Mouse (Mus musculus) heart, embryonic 13.5 days (tissue): Measurements from ENCODE around the gene Zbtb9. TPM values are rescaled to one million over a fixed set of nuclear protein-coding genes. Genes with fewer than 3 reads are reported as not detected.
"Not testable (repeated sequence)": the region's sequence is repeated elsewhere in the genome, so short reads cannot be mapped to it uniquely, and the experiment has no call there.

Source experiments
- ATAC-seq: fragments of 200-750 bp; cut with Nextera tagmentation; 2 replicates; pipeline ENCODE4 v1.8.0; 2017; ENCODE audit warnings: moderate TSS enrichment; ENCODE audit not compliant: insufficient number of reproducible peaks, low FRiP score, low TSS enrichment; ENCODE audit errors: extremely low read depth
- H3K27ac ChIP-seq: fragments of 300-500 bp; sonication (generic); replicated peaks from 2 replicates; pipeline ENCODE4 v1.5.1; 2015; ENCODE audit warnings: moderate library complexity, mild to moderate bottlenecking, inconsistent platforms
- H3K27me3 ChIP-seq: fragments of 300-500 bp; sonication (generic); replicated peaks from 2 replicates; pipeline ENCODE4 v1.6.1; 2015; ENCODE audit warnings: mild to moderate bottlenecking, inconsistent platforms
- H3K36me3 ChIP-seq: fragments of 300-500 bp; sonication (generic); 2 replicates; pipeline ENCODE4 v1.6.1; 2015; ENCODE audit warnings: mild to moderate bottlenecking, inconsistent platforms
- H3K4me1 ChIP-seq: fragments of 300-500 bp; sonication (generic); 2 replicates; pipeline ENCODE4 v1.6.1; 2015; ENCODE audit warnings: inconsistent platforms
- H3K4me2 ChIP-seq: fragments of 300-500 bp; sonication (generic); 2 replicates; pipeline ENCODE4 v1.6.1; 2015; ENCODE audit warnings: inconsistent platforms, mild to moderate bottlenecking, moderate library complexity
- H3K4me3 ChIP-seq: fragments of 300-500 bp; sonication (generic); 2 replicates; pipeline ENCODE4 v1.5.1; 2015; ENCODE audit warnings: moderate library complexity, mild to moderate bottlenecking, inconsistent platforms
- H3K9ac ChIP-seq: fragments of 300-500 bp; sonication (generic); 2 replicates; pipeline ENCODE4 v1.6.1; 2015; ENCODE audit warnings: inconsistent platforms, mild to moderate bottlenecking, moderate library complexity
- H3K9me3 ChIP-seq: fragments of 300-500 bp; sonication (generic); 2 replicates; pipeline ENCODE4 v1.6.1; 2016; ENCODE audit warnings: inconsistent platforms
- WGBS: fragments of 180-500 bp; shearing (Covaris S2); methylation state at CpG from one replicate; pipeline ENCODE4 v1.1.7; 2015; ENCODE audit warnings: mixed read lengths; 5-methylcytosine and 5-hydroxymethylcytosine counted together
- polyA plus RNA-seq: library from polyadenylated mRNA; unstranded; fragments of >200 nt; fragmentation: Nextera tagmentation; extraction: Ambion mirVana; gene quantifications from 2 replicates; pipeline ENCODE4 v1.2.1, GENCODE M21; 2015

Zbtb9 gene
- 9.1 and 9.8 TPM in 2 replicates for polyA plus RNA-seq

DNA sequence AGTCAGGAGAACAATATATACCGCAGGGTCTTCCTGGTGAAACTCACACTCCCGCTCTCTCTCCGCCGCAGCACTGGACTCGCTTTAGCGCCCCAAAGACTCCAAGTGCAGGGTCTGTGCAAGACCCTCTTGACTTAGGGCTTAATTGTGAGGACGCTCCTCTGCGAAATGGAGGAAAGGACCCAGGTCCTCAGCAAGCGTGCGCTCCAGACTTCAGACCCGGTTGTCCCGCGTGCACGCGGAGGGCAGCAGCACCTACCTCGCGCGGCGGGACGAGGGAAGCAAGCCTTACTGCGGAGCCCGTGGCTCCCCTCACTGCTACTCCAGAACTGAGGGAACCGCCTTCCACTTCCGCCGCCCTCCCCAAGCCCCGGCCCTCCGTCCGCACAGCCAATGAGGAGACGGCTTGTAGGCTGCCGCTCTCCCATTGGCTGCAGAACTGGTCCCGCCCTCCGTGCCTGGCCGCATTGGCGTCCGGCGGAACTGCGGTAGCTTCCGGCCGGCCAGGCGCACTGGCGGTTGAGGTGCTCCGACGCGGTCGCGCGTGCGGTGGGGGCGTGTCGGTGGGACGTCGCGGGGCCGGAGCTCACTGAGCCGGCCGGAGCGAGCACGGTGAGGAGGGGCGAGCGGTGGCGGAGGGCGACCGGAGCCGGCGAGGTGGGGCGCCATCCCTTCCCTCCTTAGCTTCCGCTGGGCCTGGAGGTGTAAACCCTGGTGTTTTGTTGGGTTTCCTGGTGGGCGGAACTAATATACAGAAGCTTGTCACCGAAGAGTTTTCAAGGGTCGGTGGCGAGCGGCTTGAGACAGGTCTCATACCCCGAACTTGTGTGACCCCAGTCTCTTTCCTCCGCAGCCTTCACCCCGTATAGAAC, at the start of gene Zbtb9:
Gene Zbtb9, plus strand, starts transcription at position 465 of the 872 bp plus-strand sequence.
- Histone ChIP-seq H3K4me2 (peak within 1 kb of the TSS; percentile 98), H3K4me1 (peaks cover 44% of the 10 kb centered on the region), H3K36me3 (peaks cover 51% of the 10 kb centered on the region), H3K27me3 (no peaks in the 10 kb centered on the region), H3K4me3 (peak within 1 kb of the TSS; percentile 87), H3K27ac (peak within 1 kb of the TSS; percentile 83), H3K9ac (peak within 1 kb of the TSS; percentile 90), H3K9me3 (no peaks in the 10 kb centered on the region)
- peak; percentile 95 for ATAC-seq
- under 1% methylated on average over 75 of the region's 75 CpGs for WGBS

DNA sequence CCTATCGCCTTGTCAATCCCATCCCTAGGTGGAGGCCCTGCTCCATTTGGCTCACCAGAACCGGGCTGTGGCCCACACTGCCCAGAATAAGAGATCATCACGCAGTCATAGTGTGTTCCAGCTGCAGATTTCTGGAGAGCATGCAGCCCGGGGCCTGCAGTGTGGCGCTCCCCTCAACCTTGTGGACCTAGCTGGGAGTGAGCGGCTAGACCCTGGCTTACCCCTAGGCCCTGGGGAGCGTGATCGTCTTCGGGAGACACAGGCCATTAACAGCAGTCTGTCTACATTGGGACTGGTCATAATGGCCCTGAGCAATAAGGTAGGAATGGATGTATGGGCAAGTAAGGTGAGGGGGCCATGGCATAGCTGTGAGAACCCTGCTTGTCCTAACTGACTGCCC, 47.6 kb upstream of the Zbtb9 start:
- not testable (repeated sequence) for H3K9me3 ChIP-seq, H3K9ac ChIP-seq, H3K4me2 ChIP-seq, H3K27me3 ChIP-seq, ATAC-seq, H3K4me3 ChIP-seq, H3K4me1 ChIP-seq, H3K27ac ChIP-seq
- 94% methylated on average over 9 of the region's 9 CpGs for WGBS
- H3K36me3 ChIP-seq = peaks cover 81% of the 10 kb centered on the region

DNA sequence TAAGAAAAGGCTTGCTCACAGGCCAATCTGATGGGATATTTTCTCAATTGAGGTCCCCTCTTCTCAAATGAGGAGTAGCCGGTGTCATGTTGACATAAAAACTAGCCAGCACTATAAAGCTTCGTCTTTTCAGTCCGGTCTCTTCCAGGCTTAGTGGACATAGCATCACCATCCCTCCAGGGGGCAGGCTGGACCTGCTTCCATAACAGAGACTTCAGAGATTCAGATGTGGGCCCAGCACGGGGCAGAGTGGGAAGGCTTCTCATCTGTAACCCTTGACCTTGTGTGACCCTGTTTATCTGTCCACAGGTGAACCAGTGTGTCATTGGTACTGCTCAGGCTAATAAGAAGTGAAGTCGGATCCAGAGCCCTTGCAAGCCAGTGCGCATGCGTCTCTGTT, 41.2 kb upstream of the Zbtb9 start:
- H3K27ac ChIP-seq, ATAC-seq, H3K27me3 ChIP-seq, H3K9ac ChIP-seq, H3K9me3 ChIP-seq, H3K4me3 ChIP-seq, H3K4me2 ChIP-seq: not testable (repeated sequence)
- H3K36me3 ChIP-seq = peaks cover 75% of the 10 kb centered on the region
- H3K4me1 ChIP-seq = peaks cover 19% of the 10 kb centered on the region
- 67% methylated on average over 7 of the region's 7 CpGs for WGBS

DNA sequence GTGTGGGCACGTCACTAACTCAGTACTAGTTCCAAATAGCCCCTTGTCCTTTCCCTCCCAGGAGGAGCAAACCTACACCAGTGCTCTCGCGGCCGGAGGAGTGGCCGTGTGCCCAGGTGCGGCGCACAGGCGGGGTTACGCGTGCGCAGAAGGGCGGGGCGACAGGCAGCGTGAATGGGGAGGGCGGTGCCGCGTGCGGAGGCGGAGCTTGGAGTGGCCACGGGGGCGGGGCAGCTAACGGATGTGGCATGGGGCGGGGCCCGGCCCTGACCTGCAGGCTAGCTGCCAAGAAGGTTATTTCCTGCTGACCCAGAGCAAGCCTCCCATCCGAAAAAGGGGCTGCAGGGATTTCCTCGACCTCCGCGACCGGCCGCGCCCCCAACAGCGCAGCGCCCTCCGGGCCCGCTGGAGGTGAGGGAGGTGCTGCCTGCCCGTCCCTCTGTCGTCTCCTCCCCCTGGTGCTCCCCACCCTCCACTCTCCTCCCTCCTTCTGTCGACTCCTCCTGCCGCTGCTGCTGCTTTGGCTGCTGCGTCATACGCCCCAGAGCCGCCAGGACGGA, 40.0 kb upstream of the Zbtb9 start, which contains the start of gene Phf1:
Gene Phf1, plus strand, starts transcription at position 214 of the 560 bp plus-strand sequence.
- peaks cover 28% of the 10 kb centered on the region for H3K4me1 ChIP-seq
- peak; percentile 86 for ATAC-seq
- H3K4me2 ChIP-seq = peak within 1 kb of the TSS; percentile 87
- peak within 1 kb of the TSS; percentile 87 for H3K9ac ChIP-seq
- peaks cover 74% of the 10 kb centered on the region for H3K36me3 ChIP-seq
- no peaks in the 10 kb centered on the region for H3K27me3 ChIP-seq
- no peaks in the 10 kb centered on the region for H3K9me3 ChIP-seq
- H3K27ac ChIP-seq = peak within 1 kb of the TSS; percentile 87
- under 1% methylated on average over 43 of the region's 43 CpGs for WGBS
- H3K4me3 ChIP-seq = peak within 1 kb of the TSS; percentile 65

DNA sequence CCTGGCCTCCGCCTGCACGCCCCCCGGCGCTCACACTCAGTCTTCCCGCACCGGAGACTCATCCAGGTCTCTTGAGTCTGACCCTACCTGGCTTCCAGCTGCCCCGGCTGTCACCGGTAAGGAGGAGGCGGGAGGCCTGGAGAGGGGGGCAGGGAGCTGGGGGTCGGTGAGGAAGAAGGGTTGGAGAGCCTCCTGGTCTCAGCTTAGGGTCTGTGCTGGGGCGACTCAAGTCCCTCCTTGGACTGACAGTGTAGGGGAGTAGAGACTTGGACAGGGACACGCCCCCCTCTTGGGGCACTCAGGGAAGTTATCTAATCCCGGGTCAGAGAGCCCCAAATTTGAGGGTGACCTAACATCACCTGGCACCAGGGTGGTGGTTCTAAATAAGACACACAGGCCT, 39.5 kb upstream of the Zbtb9 start:
- Histone ChIP-seq H3K9ac (peak overlapping the region; percentile 87), H3K4me2 (peak overlapping the region; percentile 87), H3K36me3 (peaks cover 70% of the 10 kb centered on the region), H3K4me3 (peak overlapping the region; percentile 65), H3K27me3 (no peaks in the 10 kb centered on the region), H3K27ac (peak overlapping the region; percentile 87), H3K4me1 (peaks cover 33% of the 10 kb centered on the region), H3K9me3 (no peaks in the 10 kb centered on the region)
- WGBS = 6% methylated on average over 13 of the region's 13 CpGs
- ATAC-seq = 0 out of 2 replicates have a peak, but pooled peaks have one; percentile 8

DNA sequence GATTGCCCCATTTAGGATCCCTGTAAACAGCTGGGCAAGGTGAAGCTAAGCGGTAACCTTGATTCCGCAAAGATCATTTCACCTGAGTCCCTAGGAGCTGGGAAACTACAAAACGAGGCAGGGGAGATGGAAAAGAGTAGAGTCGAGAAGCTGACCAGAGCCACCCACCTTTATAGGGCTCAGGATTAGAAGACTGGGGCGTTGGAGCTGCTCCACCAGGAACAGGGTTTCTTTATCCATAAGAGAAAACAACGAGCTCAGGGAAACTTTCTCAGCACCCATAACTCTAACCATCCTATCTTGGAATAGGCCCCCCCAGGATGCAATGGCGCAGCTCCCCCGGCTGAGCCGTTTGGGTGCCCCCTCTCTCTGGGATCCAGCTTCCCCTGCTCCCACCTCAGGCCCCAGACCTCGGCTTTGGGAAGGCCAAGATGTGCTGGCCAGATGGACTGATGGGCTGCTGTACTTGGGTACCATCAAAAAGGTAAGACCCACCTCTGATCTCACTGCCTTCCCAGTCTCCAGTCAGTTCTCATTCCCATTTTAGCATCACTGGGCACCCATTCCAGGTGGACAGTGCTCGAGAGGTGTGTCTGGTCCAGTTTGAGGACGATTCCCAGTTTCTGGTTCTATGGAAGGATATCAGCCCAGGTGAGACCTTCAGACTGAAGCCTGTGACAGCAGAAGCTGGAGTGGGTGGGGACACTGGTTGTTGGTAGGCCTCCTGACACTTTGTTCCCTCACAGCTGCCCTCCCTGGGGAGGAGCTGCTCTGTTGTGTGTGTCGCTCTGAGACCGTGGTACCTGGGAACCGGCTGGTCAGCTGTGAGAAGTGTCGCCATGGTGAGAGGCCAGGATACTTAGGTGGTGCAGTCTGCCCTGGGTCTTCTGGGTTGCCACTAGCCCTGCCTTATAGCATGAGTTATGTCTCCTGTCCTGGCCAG, 38.8 kb upstream of the Zbtb9 start:
- peaks cover 63% of the 10 kb centered on the region for H3K36me3 ChIP-seq

DNA sequence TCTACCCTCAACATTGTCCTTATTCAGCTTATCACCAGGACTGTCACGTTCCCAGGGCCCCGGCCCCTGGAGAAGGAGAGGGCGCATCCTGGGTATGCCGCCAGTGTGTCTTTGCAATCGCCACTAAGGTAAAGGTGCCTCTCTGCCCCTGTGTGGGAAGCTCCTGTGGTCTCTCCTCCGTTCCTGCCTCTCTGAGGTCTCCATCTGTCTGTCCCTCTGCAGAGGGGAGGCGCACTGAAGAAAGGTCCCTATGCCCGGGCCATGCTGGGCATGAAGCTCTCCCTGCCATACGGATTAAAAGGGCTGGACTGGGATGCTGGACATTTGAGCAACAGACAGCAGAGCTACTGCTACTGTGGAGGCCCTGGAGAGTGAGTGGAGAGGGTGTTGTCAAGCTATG, 37.9 kb upstream of the Zbtb9 start:
- WGBS = 86% methylated on average over 9 of the region's 9 CpGs
- peaks cover 54% of the 10 kb centered on the region for H3K36me3 ChIP-seq
- peaks cover 38% of the 10 kb centered on the region for H3K4me1 ChIP-seq
- no peak overlapping the region for H3K9ac ChIP-seq
- no peak overlapping the region for H3K27ac ChIP-seq
- H3K4me2 ChIP-seq = no peak overlapping the region
- no peaks in the 10 kb centered on the region for H3K27me3 ChIP-seq
- no peak overlapping the region for H3K4me3 ChIP-seq
- ATAC-seq = no peak
- H3K9me3 ChIP-seq = no peaks in the 10 kb centered on the region

More for the DNA sequence above, 38.8 kb upstream of the Zbtb9 start:
- peak overlapping the region; percentile 65 for H3K4me3 ChIP-seq
- no peaks in the 10 kb centered on the region for H3K9me3 ChIP-seq
- peak overlapping the region; percentile 87 for H3K9ac ChIP-seq
- H3K27ac ChIP-seq = no peak overlapping the region
- ATAC-seq = no peak
- no peaks in the 10 kb centered on the region for H3K27me3 ChIP-seq
- H3K4me1 ChIP-seq = peaks cover 35% of the 10 kb centered on the region
- H3K4me2 ChIP-seq = peak overlapping the region; percentile 87
- WGBS = 71% methylated on average over 16 of the region's 16 CpGs

DNA sequence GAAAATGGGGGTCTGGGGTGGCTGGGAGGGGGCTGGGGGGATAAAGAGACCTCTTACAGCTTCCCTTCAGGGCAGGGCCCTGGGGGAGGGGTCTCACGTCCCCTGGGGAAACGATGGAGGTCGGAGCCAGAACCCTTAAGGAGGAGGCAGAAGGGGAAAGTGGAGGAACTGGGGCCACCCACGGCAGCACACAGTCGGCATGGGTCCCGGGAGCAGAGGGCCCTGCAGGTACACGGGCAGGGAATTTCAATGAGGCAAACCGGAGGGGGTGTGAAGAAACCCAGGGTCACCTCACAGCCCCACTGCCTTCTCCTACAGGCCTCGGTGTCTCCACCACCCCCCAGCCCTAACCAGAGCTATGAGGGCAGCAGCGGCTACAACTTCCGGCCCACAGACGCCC, 36.5 kb upstream of the Zbtb9 start:
- Histone ChIP-seq H3K4me1 (peaks cover 50% of the 10 kb centered on the region), H3K9ac (no peak overlapping the region), H3K27me3 (no peaks in the 10 kb centered on the region), H3K4me3 (no peak overlapping the region), H3K27ac (no peak overlapping the region), H3K36me3 (peaks cover 40% of the 10 kb centered on the region), H3K9me3 (no peaks in the 10 kb centered on the region), H3K4me2 (no peak overlapping the region)
- WGBS = 71% methylated on average over 12 of the region's 12 CpGs
- no peak for ATAC-seq

DNA sequence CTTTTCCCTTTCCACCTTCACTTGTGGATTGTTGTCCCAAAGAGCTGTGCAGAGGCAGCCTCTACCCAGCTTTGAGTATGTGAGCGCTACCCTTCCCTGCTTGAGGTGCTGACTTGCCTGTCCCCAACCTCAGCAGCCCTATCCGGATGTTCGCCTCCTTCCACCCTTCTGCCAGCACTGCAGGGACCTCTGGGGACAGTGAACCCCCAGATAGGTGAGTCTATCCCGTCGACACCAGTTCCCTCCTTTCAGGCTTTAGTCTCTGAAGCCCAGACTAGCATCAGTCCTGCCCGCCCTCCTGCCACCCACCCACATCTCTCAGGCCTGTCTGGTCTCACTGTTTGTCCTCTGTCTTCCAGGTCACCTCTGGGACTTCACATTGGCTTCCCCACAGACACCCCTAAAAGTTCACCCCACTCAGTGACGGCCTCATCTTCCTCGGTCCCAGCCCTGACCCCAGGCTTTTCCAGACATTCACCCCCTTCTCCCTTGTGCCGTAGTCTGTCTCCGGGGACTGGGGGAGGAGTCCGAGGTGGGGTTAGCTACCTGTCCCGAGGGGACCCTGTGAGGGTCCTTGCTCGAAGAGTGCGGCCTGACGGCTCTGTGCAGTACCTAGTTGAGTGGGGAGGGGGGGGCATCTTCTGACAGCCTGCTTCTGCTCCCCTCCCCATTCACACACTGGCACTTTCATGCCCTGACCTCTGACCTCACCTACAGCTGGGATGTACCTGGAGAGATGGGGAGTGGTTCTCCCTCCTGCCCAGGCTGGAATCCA, 35.9 kb upstream of the Zbtb9 start:
- Histone ChIP-seq H3K27ac (no peak overlapping the region), H3K9ac (peak overlapping the region; percentile 93), H3K27me3 (no peaks in the 10 kb centered on the region), H3K4me1 (peaks cover 57% of the 10 kb centered on the region), H3K4me2 (peak overlapping the region; percentile 99), H3K4me3 (no peak overlapping the region), H3K36me3 (peaks cover 37% of the 10 kb centered on the region), H3K9me3 (no peaks in the 10 kb centered on the region)
- no peak for ATAC-seq
- WGBS = 82% methylated on average over 15 of the region's 15 CpGs

DNA sequence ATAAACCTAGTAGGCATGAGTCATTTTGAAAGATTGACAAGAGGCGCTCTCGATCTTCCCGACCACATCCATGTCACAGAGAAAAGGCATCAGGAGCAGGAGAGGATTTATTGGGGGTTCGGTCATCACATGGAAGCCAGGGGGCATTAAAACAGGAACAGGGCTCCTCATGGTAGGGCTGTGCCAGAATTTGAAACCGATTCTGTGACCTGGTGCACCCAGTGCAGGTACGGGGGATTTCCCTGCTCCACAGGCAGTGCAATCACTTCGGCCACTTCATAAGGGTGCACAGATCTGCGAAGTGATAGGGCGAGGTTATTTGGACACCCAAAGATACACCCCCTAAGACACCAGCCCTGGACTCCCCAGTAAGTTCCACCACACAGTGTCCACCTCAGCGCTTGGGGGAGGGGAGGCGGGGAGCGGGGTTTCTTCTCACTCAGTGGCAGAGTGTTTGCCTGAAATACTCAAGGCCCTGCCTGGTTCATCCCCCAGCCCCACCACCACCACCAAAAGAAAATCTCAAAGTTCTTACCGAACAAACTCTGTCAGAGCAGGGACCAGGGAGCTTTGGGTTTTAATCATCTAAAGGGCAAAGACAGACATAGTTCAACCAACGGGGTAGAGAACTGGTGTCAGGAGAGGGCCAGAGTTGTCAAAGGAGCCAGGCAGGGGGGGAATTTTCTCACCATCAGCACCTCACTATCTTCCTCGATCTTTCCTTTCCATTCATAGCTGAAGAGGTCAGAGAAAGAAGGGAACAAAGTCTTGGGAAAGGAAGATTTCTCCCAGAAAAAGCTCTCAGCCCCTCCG, 34.9 kb upstream of the Zbtb9 start:
- peaks cover 58% of the 10 kb centered on the region for H3K4me1 ChIP-seq
- H3K4me2 ChIP-seq = peak overlapping the region; percentile 99
- H3K27ac ChIP-seq = peak overlapping the region; percentile 88
- H3K4me3 ChIP-seq = peak overlapping the region; percentile 73
- no peaks in the 10 kb centered on the region for H3K27me3 ChIP-seq
- ATAC-seq = no peak
- H3K9me3 ChIP-seq = no peaks in the 10 kb centered on the region
- H3K9ac ChIP-seq = peak overlapping the region; percentile 93
- WGBS = 47% methylated on average over 16 of the region's 16 CpGs
- peaks cover 37% of the 10 kb centered on the region for H3K36me3 ChIP-seq
